Mouse (Mus musculus): Measurements from ENCODE around the gene Trpm4. TPM values are rescaled to one million over a fixed set of nuclear protein-coding genes. Genes with fewer than 3 reads are reported as not detected.
"Not testable (repeated sequence)": the region's sequence is repeated elsewhere in the genome, so short reads cannot be mapped to it uniquely, and the experiment has no call there.

Gene Trpm4
- total RNA-seq, 2 experiments from 2014 or later, result not detected

- ATAC-seq (replicated peaks; ENCODE audit: low FRiP score, poor library complexity, severe bottlenecking), result no peak
These were observed 70.5 kb downstream of the Trpm4 start for GRCm38 (mm10) chr7:45263006-45263607.

DNA sequence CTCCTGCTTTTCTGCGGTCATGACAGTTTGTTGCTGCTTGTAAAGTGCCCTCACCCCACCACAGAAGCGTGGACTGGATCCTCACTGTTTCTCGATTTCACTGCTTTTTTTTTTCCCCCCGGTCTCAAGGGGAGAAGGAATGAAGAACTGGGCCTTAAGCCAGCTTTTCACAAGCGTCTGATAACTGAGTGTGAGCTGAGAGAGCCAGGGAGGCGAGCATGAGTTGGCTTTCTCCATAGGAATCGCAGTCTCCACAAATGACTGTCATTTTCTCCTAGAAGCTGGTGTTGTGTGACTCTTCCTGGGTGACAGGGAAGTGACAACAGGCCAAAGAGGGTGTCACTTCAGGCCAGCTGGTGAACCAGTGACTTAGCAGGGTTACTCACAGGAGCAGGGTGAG, 71.3 kb downstream of the Trpm4 start:
- no peak for ATAC-seq (replicated peaks; ENCODE audit: low FRiP score, poor library complexity, severe bottlenecking)

DNA sequence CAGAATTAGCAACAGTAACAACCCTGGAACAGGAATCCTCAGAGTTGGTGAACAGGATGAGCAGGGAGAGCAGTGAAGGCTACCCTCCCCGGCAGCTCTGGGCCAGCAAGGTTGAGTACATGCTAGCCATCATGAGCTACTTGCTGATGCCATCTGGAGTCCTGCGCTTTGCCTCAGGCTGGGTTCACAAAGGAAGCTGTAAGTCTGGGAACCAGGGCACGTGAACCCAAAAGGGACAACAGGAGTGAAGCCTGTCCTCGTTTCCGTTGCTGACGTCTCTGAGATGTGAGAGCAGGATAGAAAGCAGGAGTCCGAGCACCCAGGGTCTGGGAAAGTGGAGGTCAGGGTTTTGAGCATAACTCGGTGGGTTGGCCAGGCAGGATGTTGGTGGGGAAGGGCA, 74.3 kb downstream of the Trpm4 start:
- ATAC-seq (replicated peaks; ENCODE audit: low FRiP score, poor library complexity, severe bottlenecking), result no peak

- ATAC-seq (replicated peaks; ENCODE audit: low FRiP score, poor library complexity, severe bottlenecking), result no peak
These were observed 76.3 kb downstream of the Trpm4 start for GRCm38 (mm10) chr7:45257063-45257840.

GRCm38 (mm10) chr7:45255822-45256221, 77.8 kb downstream of the Trpm4 start:
- ATAC-seq (replicated peaks; ENCODE audit: low FRiP score, poor library complexity, severe bottlenecking), result not testable (repeated sequence)

DNA sequence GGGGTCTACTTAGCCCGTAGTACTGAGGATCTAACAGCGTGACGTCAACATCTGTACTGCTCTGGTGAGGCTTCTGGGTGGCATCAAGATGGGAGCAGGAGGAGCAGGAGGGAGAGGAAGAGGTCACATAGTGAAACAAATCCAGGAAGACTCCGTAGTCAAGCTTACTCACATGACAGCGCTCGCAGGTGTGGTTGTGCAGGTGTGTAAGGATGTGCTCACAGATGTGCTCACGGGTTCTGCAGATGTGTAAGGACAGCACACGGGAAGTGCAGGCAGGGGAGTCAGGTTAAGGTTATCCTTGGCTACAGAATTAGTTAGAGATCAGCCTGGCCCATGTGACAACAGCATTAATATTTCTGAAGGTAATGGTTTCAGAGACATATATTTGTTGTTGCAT, 79.8 kb downstream of the Trpm4 start:
- ATAC-seq (replicated peaks; ENCODE audit: low FRiP score, poor library complexity, severe bottlenecking), result no peak

Other genes starting within 250 kb of the Trpm4 start
Only the 30 nearest of the 36 such genes appear.
- not detected in 2 replicates for gene Gm45713, start 197.5 kb downstream of the Trpm4 start, total RNA-seq (2015; ENCODE audit: low replicate concordance)
- not detected in 2 replicates for gene Gm45713, start 197.5 kb downstream of the Trpm4 start, total RNA-seq (2017; ENCODE audit: low replicate concordance)
- 1.3 and 3.8 TPM in 2 replicates for gene Flt3l, start 197.3 kb downstream of the Trpm4 start, total RNA-seq (2015; ENCODE audit: low replicate concordance)
- gene Flt3l, start 197.3 kb downstream of the Trpm4 start, total RNA-seq (2017; ENCODE audit: low replicate concordance), result 2.6 and 3.6 TPM in 2 replicates
- 33.4 and 59.6 TPM in 2 replicates for gene Pih1d1, start 179.5 kb downstream of the Trpm4 start, total RNA-seq (2015; ENCODE audit: low replicate concordance)
- gene Pih1d1, start 179.5 kb downstream of the Trpm4 start, total RNA-seq (2017; ENCODE audit: low replicate concordance), result 2.7 and 15.8 TPM in 2 replicates
- 10.2 and 12.7 TPM in 2 replicates for gene Aldh16a1, start 179.2 kb downstream of the Trpm4 start, total RNA-seq (2015; ENCODE audit: low replicate concordance)
- 6.3 and 10.3 TPM in 2 replicates for gene Aldh16a1, start 179.2 kb downstream of the Trpm4 start, total RNA-seq (2017; ENCODE audit: low replicate concordance)
- gene Slc17a7, start 169.8 kb downstream of the Trpm4 start, total RNA-seq (2015; ENCODE audit: low replicate concordance), result not detected in 2 replicates
- 0.28 TPM in 1 of 2 replicates, not detected in the other for gene Slc17a7, start 169.8 kb downstream of the Trpm4 start, total RNA-seq (2017; ENCODE audit: low replicate concordance)
- not detected in 2 replicates for gene Gfy, start 154.2 kb downstream of the Trpm4 start, total RNA-seq (2015; ENCODE audit: low replicate concordance)
- not detected in 2 replicates for gene Gfy, start 154.2 kb downstream of the Trpm4 start, total RNA-seq (2017; ENCODE audit: low replicate concordance)
- not detected in 2 replicates for gene Pth2, start 152.8 kb downstream of the Trpm4 start, total RNA-seq (2015; ENCODE audit: low replicate concordance)
- not detected in 2 replicates for gene Pth2, start 152.8 kb downstream of the Trpm4 start, total RNA-seq (2017; ENCODE audit: low replicate concordance)
- not detected in 2 replicates for gene Ccdc155, start 128.9 kb downstream of the Trpm4 start, total RNA-seq (2015; ENCODE audit: low replicate concordance)
- not detected in 2 replicates for gene Ccdc155, start 128.9 kb downstream of the Trpm4 start, total RNA-seq (2017; ENCODE audit: low replicate concordance)
- gene Dkkl1, start 121.6 kb downstream of the Trpm4 start, total RNA-seq (2015; ENCODE audit: low replicate concordance), result 6.3 and 20.8 TPM in 2 replicates
- 0.56 TPM in 1 of 2 replicates, not detected in the other for gene Dkkl1, start 121.6 kb downstream of the Trpm4 start, total RNA-seq (2017; ENCODE audit: low replicate concordance)
- gene Tead2, start 118.0 kb downstream of the Trpm4 start, total RNA-seq (2015; ENCODE audit: low replicate concordance), result not detected in 2 replicates
- 0.42 and 0.51 TPM in 2 replicates for gene Tead2, start 118.0 kb downstream of the Trpm4 start, total RNA-seq (2017; ENCODE audit: low replicate concordance)
- 38.9 and 50.1 TPM in 2 replicates for gene Cd37, start 94.7 kb downstream of the Trpm4 start, total RNA-seq (2015; ENCODE audit: low replicate concordance)
- 18.7 and 20.7 TPM in 2 replicates for gene Cd37, start 94.7 kb downstream of the Trpm4 start, total RNA-seq (2017; ENCODE audit: low replicate concordance)
- gene Slc6a16, start 92.7 kb downstream of the Trpm4 start, total RNA-seq (2015; ENCODE audit: low replicate concordance), result not detected in 2 replicates
- gene Slc6a16, start 92.7 kb downstream of the Trpm4 start, total RNA-seq (2017; ENCODE audit: low replicate concordance), result not detected in 2 replicates
- not detected in 2 replicates for gene Slc6a21, start 56.3 kb downstream of the Trpm4 start, total RNA-seq (2015; ENCODE audit: low replicate concordance)
- not detected in 2 replicates for gene Slc6a21, start 56.3 kb downstream of the Trpm4 start, total RNA-seq (2017; ENCODE audit: low replicate concordance)
- gene Hrc, start 1.5 kb upstream of the Trpm4 start, total RNA-seq (2015; ENCODE audit: low replicate concordance), result not detected in 2 replicates
- gene Hrc, start 1.5 kb upstream of the Trpm4 start, total RNA-seq (2017; ENCODE audit: low replicate concordance), result not detected in 2 replicates
- gene Ppfia3, start 33.2 kb upstream of the Trpm4 start, total RNA-seq (2015; ENCODE audit: low replicate concordance), result 1.9 TPM in 1 of 2 replicates, not detected in the other
- gene Ppfia3, start 33.2 kb upstream of the Trpm4 start, total RNA-seq (2017; ENCODE audit: low replicate concordance), result 0.26 TPM in 1 of 2 replicates, not detected in the other
- gene Lin7b, start 36.8 kb upstream of the Trpm4 start, total RNA-seq (2015; ENCODE audit: low replicate concordance), result 1.5 TPM in 1 of 2 replicates, not detected in the other
- 5.4 TPM in 1 of 2 replicates, not detected in the other for gene Lin7b, start 36.8 kb upstream of the Trpm4 start, total RNA-seq (2017; ENCODE audit: low replicate concordance)
- gene Snrnp70, start 62.0 kb upstream of the Trpm4 start, total RNA-seq (2015; ENCODE audit: low replicate concordance), result 50.5 and 70.2 TPM in 2 replicates
- 169 and 259 TPM in 2 replicates for gene Snrnp70, start 62.0 kb upstream of the Trpm4 start, total RNA-seq (2017; ENCODE audit: low replicate concordance)
- gene Kcna7, start 71.9 kb upstream of the Trpm4 start, total RNA-seq (2015; ENCODE audit: low replicate concordance), result not detected in 2 replicates
- gene Kcna7, start 71.9 kb upstream of the Trpm4 start, total RNA-seq (2017; ENCODE audit: low replicate concordance), result not detected in 2 replicates
- gene Ntf5, start 79.9 kb upstream of the Trpm4 start, total RNA-seq (2015; ENCODE audit: low replicate concordance), result not detected in 2 replicates
- not detected in 2 replicates for gene Ntf5, start 79.9 kb upstream of the Trpm4 start, total RNA-seq (2017; ENCODE audit: low replicate concordance)
- gene Lhb, start 87.0 kb upstream of the Trpm4 start, total RNA-seq (2015; ENCODE audit: low replicate concordance), result not detected in 2 replicates
- gene Lhb, start 87.0 kb upstream of the Trpm4 start, total RNA-seq (2017; ENCODE audit: low replicate concordance), result not detected in 2 replicates
- gene Gys1, start 101.1 kb upstream of the Trpm4 start, total RNA-seq (2015; ENCODE audit: low replicate concordance), result 11.7 and 13.2 TPM in 2 replicates
- 4.6 and 8.9 TPM in 2 replicates for gene Gys1, start 101.1 kb upstream of the Trpm4 start, total RNA-seq (2017; ENCODE audit: low replicate concordance)
- gene Ruvbl2, start 104.3 kb upstream of the Trpm4 start, total RNA-seq (2015; ENCODE audit: low replicate concordance), result 54.1 and 63.4 TPM in 2 replicates
- 23.1 and 50.1 TPM in 2 replicates for gene Ruvbl2, start 104.3 kb upstream of the Trpm4 start, total RNA-seq (2017; ENCODE audit: low replicate concordance)
- gene Ftl1, start 126.1 kb upstream of the Trpm4 start, total RNA-seq (2015; ENCODE audit: low replicate concordance), result 1,430 and 1,622 TPM in 2 replicates
- gene Ftl1, start 126.1 kb upstream of the Trpm4 start, total RNA-seq (2017; ENCODE audit: low replicate concordance), result 705 and 987 TPM in 2 replicates
- 8.6 and 12.7 TPM in 2 replicates for gene Bax, start 133.1 kb upstream of the Trpm4 start, total RNA-seq (2015; ENCODE audit: low replicate concordance)
- 9.7 and 11.8 TPM in 2 replicates for gene Bax, start 133.1 kb upstream of the Trpm4 start, total RNA-seq (2017; ENCODE audit: low replicate concordance)
- not detected in 2 replicates for gene Tulp2, start 148.1 kb upstream of the Trpm4 start, total RNA-seq (2015; ENCODE audit: low replicate concordance)
- gene Tulp2, start 148.1 kb upstream of the Trpm4 start, total RNA-seq (2017; ENCODE audit: low replicate concordance), result 0.42 TPM in 1 of 2 replicates, not detected in the other
- gene Gm45808, start 153.0 kb upstream of the Trpm4 start, total RNA-seq (2015; ENCODE audit: low replicate concordance), result not detected in 2 replicates
- not detected in 2 replicates for gene Gm45808, start 153.0 kb upstream of the Trpm4 start, total RNA-seq (2017; ENCODE audit: low replicate concordance)
- gene Dhdh, start 155.0 kb upstream of the Trpm4 start, total RNA-seq (2015; ENCODE audit: low replicate concordance), result 3.3 TPM in 2 replicates
- 2.1 and 2.3 TPM in 2 replicates for gene Dhdh, start 155.0 kb upstream of the Trpm4 start, total RNA-seq (2017; ENCODE audit: low replicate concordance)
- gene Nucb1, start 176.6 kb upstream of the Trpm4 start, total RNA-seq (2015; ENCODE audit: low replicate concordance), result 83.0 and 88.6 TPM in 2 replicates
- gene Nucb1, start 176.6 kb upstream of the Trpm4 start, total RNA-seq (2017; ENCODE audit: low replicate concordance), result 487 and 671 TPM in 2 replicates
- 1,095 and 1,392 TPM in 2 replicates for gene Ppp1r15a, start 192.5 kb upstream of the Trpm4 start, total RNA-seq (2015; ENCODE audit: low replicate concordance)
- gene Ppp1r15a, start 192.5 kb upstream of the Trpm4 start, total RNA-seq (2017; ENCODE audit: low replicate concordance), result 1,351 and 1,490 TPM in 2 replicates
- gene Plekha4, start 192.6 kb upstream of the Trpm4 start, total RNA-seq (2015; ENCODE audit: low replicate concordance), result 1.3 TPM in 1 of 2 replicates, not detected in the other
- gene Plekha4, start 192.6 kb upstream of the Trpm4 start, total RNA-seq (2017; ENCODE audit: low replicate concordance), result 2.8 and 9.9 TPM in 2 replicates

All from erythroblast, adult 5-6 weeks (primary cell).